Mouse (Mus musculus): ENCODE measurements at regions not wholly inside any gene's neighbourhood (a gene's known extent, or its start where the extent isn't known, plus 50 kb on each side); places are given as distances from the start of the nearest gene placed in this dataset.

GRCm38 (mm10) chr14:114857689-114858088 lies 234.3 kb upstream of the Gpc5 start:
- no peak for DNase-seq (ENCODE audit: low spot score in 2 of 2)

GRCm38 (mm10) chr14:114863585-114863984 lies 228.4 kb upstream of the Gpc5 start:
- no peak for DNase-seq (ENCODE audit: low spot score in 2 of 2)

- DNase-seq (ENCODE audit: low spot score in 2 of 2) = no peak
Measured at GRCm38 (mm10) chr14:114864102-114864501, 227.9 kb upstream of the Gpc5 start.

- no peak for DNase-seq (ENCODE audit: low spot score in 2 of 2)
Measured at GRCm38 (mm10) chr14:114869233-114869632, 222.8 kb upstream of the Gpc5 start.

- no peak for DNase-seq (ENCODE audit: low spot score in 2 of 2)
Measured at GRCm38 (mm10) chr14:114875101-114875500, 216.9 kb upstream of the Gpc5 start.

- no peak for DNase-seq (ENCODE audit: low spot score in 2 of 2)
Measured at GRCm38 (mm10) chr14:114876427-114876826, 215.6 kb upstream of the Gpc5 start.

- DNase-seq (ENCODE audit: low spot score in 2 of 2) = no peak
Measured at GRCm38 (mm10) chr14:114877477-114877876, 214.5 kb upstream of the Gpc5 start.

GRCm38 (mm10) chr14:114880291-114880690 lies 211.7 kb upstream of the Gpc5 start:
- DNase-seq (ENCODE audit: low spot score in 2 of 2) = no peak

- DNase-seq (ENCODE audit: low spot score in 2 of 2) = no peak
Measured at GRCm38 (mm10) chr14:114904109-114904508, 187.9 kb upstream of the Gpc5 start.

GRCm38 (mm10) chr14:114912271-114912670 lies 179.7 kb upstream of the Gpc5 start:
- no peak for DNase-seq (ENCODE audit: low spot score in 2 of 2)

- no peak for DNase-seq (ENCODE audit: low spot score in 2 of 2)
Measured at GRCm38 (mm10) chr14:114913238-114913637, 178.8 kb upstream of the Gpc5 start.

GRCm38 (mm10) chr14:114945744-114946143 lies 146.3 kb upstream of the Gpc5 start:
- DNase-seq (ENCODE audit: low spot score in 2 of 2) = no peak

- DNase-seq (ENCODE audit: low spot score in 2 of 2) = no peak
Measured at GRCm38 (mm10) chr14:114946321-114946720, 145.7 kb upstream of the Gpc5 start.

- DNase-seq (ENCODE audit: low spot score in 2 of 2) = no peak
Measured at GRCm38 (mm10) chr14:114948341-114949155, 143.5 kb upstream of the Gpc5 start.

GRCm38 (mm10) chr14:114949156-114949496 lies 142.9 kb upstream of the Gpc5 start:
- DNase-seq (ENCODE audit: low spot score in 2 of 2) = no peak

GRCm38 (mm10) chr14:114952280-114952679 lies 139.7 kb upstream of the Gpc5 start:
- DNase-seq (ENCODE audit: low spot score in 2 of 2) = no peak

GRCm38 (mm10) chr14:114953070-114953665 lies 138.8 kb upstream of the Gpc5 start:
- DNase-seq (ENCODE audit: low spot score in 2 of 2) = no peak

GRCm38 (mm10) chr14:114954287-114954686 lies 137.7 kb upstream of the Gpc5 start:
- no peak for DNase-seq (ENCODE audit: low spot score in 2 of 2)

GRCm38 (mm10) chr14:114955572-114955971 lies 136.4 kb upstream of the Gpc5 start:
- no peak for DNase-seq (ENCODE audit: low spot score in 2 of 2)

GRCm38 (mm10) chr14:114960273-114960672 lies 131.7 kb upstream of the Gpc5 start:
- no peak for DNase-seq (ENCODE audit: low spot score in 2 of 2)

GRCm38 (mm10) chr14:114965941-114966340 lies 126.1 kb upstream of the Gpc5 start:
- DNase-seq (ENCODE audit: low spot score in 2 of 2) = no peak

- DNase-seq (ENCODE audit: low spot score in 2 of 2) = no peak
Measured at GRCm38 (mm10) chr14:114969020-114969419, 123.0 kb upstream of the Gpc5 start.

GRCm38 (mm10) chr14:114981120-114981519 lies 110.9 kb upstream of the Gpc5 start:
- DNase-seq (ENCODE audit: low spot score in 2 of 2) = no peak
